Mouse (Mus musculus): Measurements from ENCODE around the gene Tgfbrap1.

The Tgfbrap1 gene

DNA sequence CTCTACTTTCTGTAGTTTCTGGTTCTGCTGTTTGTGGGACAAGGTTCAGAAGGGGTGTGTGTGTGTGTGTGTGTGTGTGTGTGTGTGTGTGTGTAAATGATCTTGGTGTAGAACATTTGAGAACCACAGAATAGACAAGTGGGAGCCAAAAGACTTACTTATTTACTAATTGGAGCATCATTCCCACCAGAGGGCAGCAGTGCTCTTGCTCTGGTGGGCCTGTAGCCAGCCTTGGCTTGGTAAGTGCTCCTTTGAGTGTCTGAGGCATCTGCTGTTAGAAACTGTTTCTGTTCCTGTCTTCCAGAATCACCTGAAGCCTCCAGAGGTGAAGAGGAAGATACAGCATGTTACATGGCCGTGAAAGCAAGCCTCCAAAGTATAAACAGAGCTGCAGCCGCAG lies 14.4 kb upstream of the Tgfbrap1 start:
- DNase-seq (ENCODE audit: low read depth, low spot score) = no peak

DNA sequence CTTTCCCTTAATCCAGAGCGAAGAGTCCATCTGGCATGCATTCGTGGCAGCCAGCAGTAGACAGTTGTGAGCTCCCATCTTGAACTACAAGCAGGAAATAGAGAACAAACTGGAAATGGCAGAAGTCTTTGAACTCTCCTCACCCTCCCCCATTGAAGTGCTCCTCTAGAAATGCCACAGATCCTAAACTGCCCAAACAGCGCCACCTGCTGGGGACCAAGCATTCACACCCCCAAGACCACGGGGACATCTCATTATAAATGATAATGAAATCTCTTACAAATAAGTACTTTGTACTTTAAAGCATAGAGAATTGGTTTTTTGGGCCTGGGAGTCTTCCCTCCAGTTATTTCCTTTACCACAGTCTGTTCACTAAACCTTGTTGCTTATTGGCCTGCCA lies 12.1 kb upstream of the Tgfbrap1 start:
- DNase-seq (ENCODE audit: low read depth, low spot score) = no peak

DNA sequence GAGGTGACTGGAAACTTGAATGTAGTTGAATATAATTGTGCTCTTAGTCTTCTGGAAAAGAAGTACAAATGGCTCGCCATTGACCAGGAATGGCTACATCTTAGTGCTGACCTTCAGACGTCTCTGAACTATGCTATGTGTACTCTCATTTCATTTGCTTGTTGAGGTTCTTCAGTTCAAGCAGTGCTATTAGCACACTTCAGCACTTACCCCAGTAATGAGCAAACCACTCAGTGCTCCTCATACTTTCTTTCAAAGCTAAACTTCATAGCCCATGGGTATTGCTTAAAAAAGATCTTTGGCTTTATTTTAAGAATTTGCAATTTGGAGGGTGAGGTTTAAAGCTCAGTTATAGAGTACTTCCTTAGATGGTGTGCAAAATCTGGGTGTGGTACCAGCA lies 10.3 kb upstream of the Tgfbrap1 start:
- no peak for DNase-seq (ENCODE audit: low read depth, low spot score)

DNA sequence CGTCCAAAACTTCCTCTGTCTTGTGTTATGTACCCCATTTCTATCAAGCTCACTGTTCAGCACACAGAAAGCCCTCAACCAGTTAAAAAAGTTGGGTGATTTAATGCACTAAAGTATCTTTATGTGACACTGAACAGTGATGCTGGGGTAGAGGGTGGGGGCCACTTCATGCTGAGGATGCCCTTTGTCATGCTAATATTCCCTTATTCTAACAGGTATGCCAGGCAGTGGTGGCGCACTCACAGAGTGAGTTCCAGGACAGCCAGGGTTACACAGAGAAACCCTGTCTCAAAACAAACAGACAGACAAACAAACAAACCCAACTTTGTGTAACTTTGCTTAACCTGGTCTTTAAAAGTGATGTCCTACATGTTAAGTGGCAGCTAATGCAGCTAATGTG lies 4.2 kb downstream of the Tgfbrap1 start:
- no peak for DNase-seq (ENCODE audit: low read depth, low spot score)

DNA sequence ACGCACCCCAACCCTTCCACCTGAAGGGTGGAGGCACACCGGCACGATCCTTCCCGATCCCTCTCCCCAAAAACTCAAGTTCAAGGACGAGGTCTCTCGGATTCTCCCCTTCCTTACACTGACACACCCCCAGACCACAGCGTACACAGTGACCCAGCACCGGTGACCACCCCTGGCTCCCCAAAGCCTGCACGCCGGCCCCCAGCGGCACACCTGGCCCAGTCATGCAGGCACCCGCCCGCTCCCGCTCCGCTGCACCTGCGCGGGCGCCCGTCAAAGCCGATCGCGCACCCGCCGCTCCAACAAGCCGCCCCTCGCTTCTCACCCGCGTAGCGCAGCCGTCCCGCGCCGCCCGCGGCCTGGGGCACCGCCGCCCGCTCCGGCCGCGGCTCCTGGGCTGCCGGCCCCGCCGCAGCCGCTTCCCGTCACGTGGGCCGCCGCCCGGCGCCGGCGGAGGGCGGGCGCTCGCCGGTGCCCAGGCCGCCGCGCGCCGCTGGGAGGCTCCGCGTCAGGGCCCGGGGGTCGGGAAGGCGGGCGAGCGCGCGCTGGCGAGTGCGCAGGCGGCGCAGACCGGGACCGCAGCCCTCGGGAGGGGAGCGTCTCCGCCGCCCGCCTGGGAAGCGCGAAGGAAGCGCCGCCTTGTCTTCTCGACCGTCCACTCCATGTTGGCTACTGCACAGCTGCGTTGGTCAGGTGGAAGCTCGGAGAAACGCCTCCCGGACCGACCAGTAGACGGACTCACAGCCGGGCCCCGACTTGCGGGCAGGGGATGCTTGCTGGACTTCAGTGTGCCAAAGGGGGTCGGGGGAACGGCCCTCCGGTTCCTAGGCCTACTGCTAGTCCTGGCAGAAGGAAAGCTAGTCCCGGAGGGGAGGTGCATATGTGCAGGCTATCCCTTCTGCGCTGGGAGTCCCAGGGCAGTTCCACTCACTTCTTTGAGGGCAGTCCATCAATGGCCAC lies 6.1 kb downstream of the Tgfbrap1 start:
- DNase-seq (ENCODE audit: low read depth, low spot score) = no peak

DNA sequence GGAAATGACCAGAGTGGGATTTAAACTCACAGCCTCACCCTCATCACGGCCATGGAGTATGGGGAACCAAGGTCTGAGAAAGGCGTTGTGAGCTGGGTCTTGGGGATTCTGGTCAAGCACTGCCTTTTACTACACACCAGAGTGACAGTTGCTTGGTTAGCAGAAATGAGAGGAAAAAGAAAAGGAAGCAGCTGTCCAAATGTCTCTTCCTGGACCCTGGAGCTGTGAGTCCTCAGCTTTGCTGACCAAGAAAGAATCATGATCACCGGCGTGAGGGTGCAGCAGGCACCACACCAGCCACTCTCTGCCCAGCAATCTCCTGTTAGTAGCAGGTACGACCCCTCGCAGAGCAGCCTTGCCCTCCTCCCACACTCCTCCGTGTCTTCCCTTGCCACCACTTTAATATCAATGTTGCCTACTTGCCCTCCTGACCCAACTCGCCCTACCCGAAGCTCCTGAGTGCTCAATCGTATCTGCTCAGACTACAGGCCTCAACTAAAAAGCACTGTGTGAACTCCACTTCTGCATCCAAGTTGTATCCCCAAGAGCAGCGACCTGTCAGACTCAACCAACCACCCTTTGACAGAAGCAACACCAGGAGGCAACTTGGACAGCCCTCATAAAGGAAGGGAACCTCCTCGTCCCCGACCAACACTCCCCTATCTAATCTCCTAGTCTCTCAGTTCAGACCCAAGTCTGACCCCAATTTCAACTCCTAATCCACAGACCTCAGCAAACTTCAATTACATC lies 7.0 kb downstream of the Tgfbrap1 start:
- no peak for DNase-seq (ENCODE audit: low read depth, low spot score)

DNA sequence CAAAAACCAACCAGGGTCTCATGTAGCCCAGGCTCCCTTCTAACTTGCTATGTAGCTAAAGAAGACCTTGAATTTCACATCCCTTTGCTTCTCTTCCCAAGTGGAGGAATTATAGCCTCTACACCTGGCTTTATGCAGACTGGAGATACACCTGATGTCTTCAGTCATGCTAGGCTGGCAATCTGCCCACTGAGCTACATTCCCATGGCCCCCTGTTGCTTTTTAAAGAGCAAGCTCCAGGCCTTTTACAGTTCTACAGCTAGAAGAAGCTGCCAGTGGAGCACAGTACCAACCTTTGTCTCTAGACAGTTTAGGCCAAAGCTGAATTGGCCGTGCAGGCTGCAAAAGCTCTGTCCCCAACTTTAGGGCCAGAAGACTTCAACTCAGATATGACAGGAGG lies 8.0 kb downstream of the Tgfbrap1 start:
- no peak for DNase-seq (ENCODE audit: low read depth, low spot score)

DNA sequence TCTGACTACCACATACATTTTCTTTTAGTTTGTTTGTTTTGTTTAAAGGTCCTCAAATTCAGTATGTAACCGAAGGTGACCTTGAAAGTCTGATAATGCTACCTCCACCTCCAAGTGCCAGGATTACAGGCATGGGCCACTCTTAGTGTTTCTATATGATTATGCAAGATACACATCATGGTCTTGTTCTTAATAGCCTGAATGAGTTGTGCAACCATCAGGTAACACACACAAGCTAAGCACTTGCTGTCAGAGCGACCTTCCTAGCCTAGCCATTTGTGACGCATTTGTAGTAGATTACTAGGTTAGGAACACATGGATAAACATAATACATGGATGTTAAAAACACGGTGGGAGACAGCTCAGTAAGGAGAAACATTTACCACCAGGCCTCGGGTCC lies 15.5 kb downstream of the Tgfbrap1 start:
- no peak for DNase-seq (ENCODE audit: low read depth, low spot score)

DNA sequence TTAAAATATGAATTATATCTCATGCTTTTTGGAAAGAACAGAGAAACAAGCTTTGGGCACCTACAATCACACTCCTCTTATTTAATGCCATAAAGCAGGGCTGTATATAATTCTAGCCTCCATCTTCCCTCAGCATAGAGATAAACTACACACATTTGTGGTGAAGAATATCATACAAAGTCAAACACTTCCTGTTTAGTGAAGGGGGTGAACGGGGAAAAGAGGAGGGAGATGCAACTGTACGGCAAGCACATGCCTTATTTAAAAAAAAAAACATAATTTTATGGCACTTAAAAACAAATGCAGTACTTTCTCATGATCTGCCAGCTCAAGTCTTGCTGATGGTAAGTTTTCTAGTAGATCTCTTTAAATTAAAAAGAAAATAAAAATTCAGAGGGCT lies 20.3 kb downstream of the Tgfbrap1 start:
- DNase-seq (ENCODE audit: low read depth, low spot score) = no peak

DNA sequence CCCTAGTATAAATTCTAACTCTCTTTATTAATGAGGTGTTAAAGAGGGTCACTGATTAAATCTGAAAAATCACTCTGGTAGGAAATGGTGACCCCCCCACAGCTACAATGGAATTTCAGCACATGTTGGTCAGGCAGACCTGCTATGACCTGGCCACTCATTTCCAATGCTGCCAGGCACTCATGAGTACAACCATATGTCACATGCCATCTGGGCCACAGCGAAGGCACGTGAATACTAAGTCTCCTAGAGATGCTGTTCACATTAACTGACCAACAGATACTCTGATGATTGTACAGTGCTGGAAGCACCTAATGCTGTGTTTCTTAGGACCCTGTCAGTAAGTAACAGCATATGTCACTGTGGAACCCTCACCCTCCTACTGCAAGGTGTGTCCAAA lies 23.6 kb downstream of the Tgfbrap1 start:
- DNase-seq (ENCODE audit: low read depth, low spot score) = no peak

DNA sequence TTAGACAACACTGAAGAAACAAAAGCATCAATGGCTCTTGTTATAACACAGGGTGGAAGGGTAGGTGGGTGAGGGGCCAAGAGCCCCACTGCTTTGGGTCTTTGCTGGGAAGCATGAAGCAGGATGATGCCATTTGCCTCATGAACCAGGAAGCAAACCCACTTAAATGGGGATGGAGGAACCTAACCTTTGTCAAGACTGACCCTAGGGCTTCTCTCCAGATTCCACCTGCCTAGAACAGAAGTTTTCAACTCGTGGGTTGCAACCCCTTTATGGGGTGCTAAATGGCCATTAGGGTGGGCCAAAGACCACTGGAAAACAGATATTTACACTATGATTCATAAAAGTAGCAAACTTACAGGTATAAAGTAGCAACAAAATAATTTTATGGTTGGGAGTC lies 25.9 kb downstream of the Tgfbrap1 start:
- DNase-seq (ENCODE audit: low read depth, low spot score) = no peak

DNA sequence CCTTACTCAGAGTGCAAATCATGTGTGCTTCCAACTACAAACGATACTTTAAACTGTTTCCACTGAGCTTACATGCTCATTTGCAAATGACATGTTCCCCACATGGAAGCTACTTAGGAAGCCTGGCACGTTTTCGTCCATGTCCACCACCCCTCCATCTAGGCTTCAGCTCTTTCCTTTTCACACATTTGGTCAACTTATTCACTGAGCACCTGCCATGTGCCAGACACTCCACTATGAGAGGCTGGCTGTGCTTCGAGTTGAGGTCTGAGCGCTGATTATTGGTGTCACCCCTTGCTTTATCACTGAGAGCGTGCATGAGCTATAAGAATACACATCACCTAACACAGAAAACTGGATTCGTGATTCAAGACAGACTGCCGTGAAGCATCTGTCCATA lies 26.4 kb downstream of the Tgfbrap1 start:
- no peak for DNase-seq (ENCODE audit: low read depth, low spot score)

DNA sequence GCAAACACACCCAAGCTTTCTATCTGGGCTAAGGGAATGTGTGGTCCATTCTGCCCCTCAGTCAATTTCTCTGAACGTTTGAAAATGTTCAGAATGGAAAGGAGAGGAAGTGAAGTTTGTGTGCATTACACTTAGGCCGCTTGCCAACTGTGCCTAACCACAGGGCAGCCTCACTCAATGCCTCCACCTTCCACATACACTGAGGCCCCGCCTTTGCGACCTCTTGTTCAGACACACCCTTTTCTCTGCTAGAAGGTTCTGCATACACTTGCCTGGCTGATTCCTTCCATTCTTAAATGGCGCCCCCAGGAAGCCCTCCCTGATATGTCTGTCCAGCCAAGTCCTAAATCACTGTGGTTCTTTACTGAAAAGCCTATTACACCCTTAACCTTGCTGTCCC lies 27.7 kb downstream of the Tgfbrap1 start:
- no peak for DNase-seq (ENCODE audit: low read depth, low spot score)

DNA sequence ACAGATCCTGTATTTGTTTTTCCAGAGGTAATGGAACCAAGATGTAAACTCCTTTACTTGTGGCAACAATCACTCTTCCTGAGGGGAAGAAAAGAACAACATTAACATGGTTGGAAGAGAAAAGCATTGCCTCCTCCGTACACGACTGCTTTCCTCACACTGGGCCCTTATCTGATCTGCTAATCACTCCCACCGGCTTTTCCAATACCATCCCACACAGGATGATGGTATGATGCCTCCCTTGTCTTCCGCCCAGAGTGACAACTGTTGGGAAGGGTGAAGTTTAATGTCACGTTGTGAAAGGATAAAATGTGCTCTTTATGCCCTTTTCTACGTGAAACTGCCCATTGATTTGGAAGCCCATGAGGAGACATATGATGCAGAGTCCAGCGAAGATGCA lies 30.9 kb downstream of the Tgfbrap1 start:
- no peak for DNase-seq (ENCODE audit: low read depth, low spot score)

DNA sequence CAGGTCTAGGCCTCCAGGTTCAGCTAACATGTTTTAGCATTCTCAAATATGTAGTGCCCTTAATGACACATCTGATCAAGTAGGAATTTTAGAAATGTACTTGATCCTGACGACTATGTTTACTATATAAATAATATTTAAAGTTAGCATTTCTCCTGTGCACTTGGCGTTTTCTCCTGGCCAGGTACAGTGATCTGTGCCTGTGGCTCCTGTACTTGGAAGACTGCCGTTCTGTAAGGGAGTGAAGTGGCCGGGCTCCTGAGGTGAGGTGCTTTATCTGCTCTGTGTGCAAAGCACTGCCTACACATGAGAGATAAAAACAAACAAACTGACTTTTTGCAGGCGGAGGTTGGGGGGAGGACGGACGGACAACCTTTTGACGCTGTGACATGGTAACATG lies 31.9 kb downstream of the Tgfbrap1 start:
- DNase-seq (ENCODE audit: low read depth, low spot score) = no peak

DNA sequence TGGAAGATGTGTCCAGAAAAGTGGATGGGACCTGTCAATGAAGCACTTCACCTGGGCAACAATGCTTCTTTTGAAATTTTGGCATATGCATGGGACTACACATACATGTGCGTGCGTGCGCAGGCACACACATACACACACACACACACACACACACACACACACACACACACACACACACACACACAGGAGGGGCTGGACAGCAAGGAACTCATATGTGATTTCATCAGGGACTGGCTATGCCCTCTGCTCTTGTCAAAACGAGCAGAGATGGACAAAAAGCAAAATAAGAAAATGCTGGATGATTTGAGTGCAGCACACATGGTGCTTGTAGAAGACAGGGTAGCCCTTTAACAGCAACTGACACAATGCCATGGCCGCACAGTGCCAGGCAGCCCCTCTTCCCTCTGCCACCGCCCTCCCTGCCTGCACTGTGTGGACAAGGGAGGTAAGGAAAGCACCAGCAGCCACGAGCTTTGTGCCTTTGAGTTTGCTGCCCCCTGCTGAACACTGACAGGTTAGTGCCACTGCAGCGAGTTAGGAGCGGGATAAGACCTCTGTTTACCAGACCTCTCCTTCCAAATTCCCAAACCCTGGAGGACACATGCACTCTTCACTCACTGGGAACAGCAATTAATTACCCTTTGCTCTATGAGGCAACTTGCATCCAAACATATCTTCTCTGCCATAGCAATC lies 32.7 kb downstream of the Tgfbrap1 start:
- peak; percentile 29 for DNase-seq (ENCODE audit: low read depth, low spot score)

DNA sequence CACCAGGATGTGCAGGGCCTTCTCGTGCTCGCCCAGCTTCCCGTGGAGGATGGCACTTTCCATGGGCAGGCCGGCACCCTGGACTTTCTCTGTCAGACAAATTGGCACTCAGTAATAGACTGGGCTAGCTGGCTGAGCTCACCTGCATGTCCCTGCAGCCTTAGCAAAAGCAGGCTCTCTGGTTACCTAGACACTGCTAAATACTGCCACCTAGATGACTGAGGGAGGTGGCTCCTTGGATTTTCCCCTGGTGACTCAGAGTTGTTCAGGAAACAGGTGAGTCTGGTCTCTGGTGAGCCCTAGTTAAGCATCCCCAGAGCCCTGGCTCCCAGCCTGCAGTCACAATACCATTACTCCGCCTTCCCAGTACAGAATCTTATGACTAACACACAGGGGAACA lies 46.5 kb downstream of the Tgfbrap1 start:
- no peak for DNase-seq (ENCODE audit: low read depth, low spot score)

DNA sequence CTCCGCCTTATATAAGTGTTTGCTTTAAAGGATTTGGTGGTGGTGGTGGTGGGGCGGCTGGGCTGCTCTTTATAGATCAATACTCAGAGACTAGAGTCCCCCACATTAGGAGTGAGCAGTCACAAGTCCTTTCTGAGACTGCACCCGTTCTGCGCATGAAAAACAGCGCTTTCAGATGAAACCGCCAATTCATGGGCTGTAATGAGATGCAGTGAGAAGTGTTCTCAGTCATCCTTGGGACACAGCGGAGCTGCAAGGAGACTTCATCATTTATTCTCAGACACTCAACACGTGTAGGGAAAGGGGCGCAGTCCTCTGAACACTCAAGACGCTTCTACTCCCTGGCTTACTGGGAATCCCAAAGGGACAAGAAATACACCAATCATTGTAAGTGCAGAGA lies 50.6 kb downstream of the Tgfbrap1 start:
- no peak for DNase-seq (ENCODE audit: low read depth, low spot score)

DNA sequence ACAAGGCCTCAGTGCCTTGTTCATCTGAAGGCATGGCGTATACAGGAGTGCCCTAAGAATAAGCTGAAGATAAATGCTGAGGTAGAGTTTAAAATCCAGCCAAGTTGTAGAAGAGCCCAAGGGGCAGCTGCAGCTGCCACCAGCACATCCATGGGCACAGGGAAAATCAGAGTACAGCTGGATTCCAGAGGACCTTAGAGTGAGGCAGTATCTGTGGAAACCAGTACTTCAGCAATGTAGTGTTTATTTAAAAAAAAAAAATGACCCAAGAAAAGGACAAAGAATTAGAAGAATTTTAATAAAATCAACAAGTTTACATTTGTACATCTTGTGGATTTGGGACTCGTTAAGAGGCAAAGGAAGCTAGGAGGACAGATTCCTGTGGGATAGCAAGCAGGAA lies 51.4 kb downstream of the Tgfbrap1 start:
- DNase-seq (ENCODE audit: low read depth, low spot score) = no peak

DNA sequence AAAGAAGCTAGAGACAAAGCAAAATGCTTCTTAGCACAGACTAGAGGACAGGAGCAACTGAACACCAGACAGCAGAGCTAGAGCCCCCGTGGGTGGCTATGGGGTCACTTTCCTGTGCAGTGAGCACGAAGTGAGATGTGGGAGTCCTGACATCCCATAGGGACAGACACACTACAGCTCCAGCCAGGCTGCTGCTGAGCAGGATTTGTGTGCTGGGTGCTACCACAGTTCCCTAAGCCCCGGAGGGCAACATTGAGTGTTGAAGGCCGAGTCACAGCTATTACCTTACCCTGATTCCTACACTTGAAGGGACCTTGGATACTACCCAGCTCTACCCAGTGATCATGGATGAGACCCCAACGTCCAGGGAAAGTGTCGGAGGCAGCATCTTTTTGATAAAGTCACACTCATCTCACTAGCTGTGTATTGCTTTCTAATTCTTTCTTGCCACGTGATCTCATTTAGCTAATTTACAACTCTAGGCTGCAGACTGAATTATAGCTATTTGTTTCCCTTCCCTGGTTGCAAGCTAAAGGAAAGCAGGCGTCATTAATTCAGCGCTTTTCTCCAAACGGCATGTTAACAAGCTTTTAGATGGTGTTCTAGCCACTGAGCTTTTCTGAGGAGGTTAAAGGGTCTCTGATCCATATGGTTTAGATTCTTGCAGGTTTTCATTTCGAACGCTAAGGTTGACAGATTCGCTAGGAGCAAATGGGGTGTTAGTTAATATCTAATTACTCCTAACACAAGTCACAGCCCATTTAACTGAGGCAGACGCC lies 53.0 kb downstream of the Tgfbrap1 start:
- DNase-seq (ENCODE audit: low read depth, low spot score) = no peak

DNA sequence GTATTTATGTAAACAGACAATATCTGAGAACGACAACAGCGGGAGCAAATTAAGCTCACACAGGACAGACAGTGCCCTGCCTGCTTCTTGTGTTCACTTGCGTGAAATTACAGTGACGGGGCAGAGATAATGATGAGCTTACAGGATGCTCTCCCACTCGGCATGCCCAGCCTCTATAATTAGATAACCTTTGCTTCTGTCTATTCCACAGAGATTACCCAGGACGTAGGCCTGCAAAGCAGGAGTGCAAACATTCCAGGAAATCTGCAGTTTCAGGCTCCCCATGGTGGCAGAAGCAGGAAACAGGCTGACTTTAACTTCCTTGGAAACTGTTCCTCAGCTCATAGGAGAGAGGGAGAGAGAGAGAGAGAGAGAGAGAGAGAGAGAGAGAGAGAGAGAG lies 56.2 kb downstream of the Tgfbrap1 start:
- peak; percentile 16 for DNase-seq (ENCODE audit: low read depth, low spot score)

DNA sequence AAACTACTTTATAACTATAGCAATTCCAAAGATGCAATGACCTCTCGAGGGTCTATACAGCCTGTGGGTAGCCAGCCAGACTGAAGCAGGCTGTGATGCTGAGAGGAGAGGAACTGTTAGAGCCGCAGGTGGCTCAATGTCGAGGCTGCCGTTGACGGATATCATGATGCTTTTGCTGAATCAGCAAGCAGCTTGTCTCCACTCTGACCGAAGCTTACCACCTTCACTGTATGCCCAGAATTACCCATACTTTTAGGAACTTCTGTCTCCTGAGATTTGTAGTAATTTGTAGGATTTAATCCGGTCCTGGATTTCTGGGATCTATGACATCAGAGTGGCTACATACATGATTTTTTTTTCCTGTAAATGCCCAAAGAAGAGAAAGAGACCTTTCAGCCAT lies 62.4 kb downstream of the Tgfbrap1 start:
- no peak for DNase-seq (ENCODE audit: low read depth, low spot score)

All from retina, adult 2 months (tissue).